In genomic region chr5:143470421-143471164, GRCm38 (mm10) we compare ENCODE assay signal across 8 mouse cellular contexts. TPM values are rescaled to one million over a fixed set of nuclear protein-coding genes. Genes with fewer than 3 reads are reported as not detected.
DNase-seq lines count a peak whose midpoint lies in the region; ATAC-seq and TF ChIP-seq lines count a peak whose summit lies in the region.
"Had no signal": no experiment of that assay in that cellular context is flagged by ENCODE, and none has a peak within 500 bp of the region (broad histone marks: within the 10 kb centered on the region; RNA-seq: fewer than 3 reads in every experiment).

No protein-coding gene starts in this region.

- H3K9me3 ChIP-seq in midbrain, embryonic 10.5 days (replicated peaks) = no peaks in the 10 kb centered on the region
- H3K9me3 ChIP-seq in midbrain, embryonic 15.5 days = no peaks in the 10 kb centered on the region
- H3K9me3 ChIP-seq in embryonic facial prominence, embryonic 10.5 days = no peaks in the 10 kb centered on the region
- H3K9me3 ChIP-seq in lung, embryonic 14.5 days (ENCODE audit: low read depth, low read length) = no peaks in the 10 kb centered on the region
- H3K9me3 ChIP-seq: midbrain, embryonic 12.5 days had no signal

- H3K27ac ChIP-seq in midbrain, embryonic 10.5 days (replicated peaks) = no peak overlapping the region
- no peak overlapping the region for H3K27ac ChIP-seq in midbrain, embryonic 15.5 days
- no peak overlapping the region for H3K27ac ChIP-seq in embryonic facial prominence, embryonic 10.5 days (replicated peaks)
- peak overlapping the region; percentile 64 for H3K27ac ChIP-seq in lung, embryonic 14.5 days (ENCODE audit: low read depth)
- H3K27ac ChIP-seq: midbrain, embryonic 12.5 days had no signal

- no peak overlapping the region for H3K4me2 ChIP-seq in midbrain, embryonic 15.5 days
- no peak overlapping the region for H3K4me2 ChIP-seq in lung, embryonic 14.5 days
- H3K4me2 ChIP-seq: midbrain, embryonic 12.5 days had no signal

- no peaks in the 10 kb centered on the region for H3K27me3 ChIP-seq in midbrain, embryonic 10.5 days (ENCODE audit: low read depth, poor library complexity, severe bottlenecking)
- H3K27me3 ChIP-seq in midbrain, embryonic 15.5 days (replicated peaks) = no peaks in the 10 kb centered on the region
- H3K27me3 ChIP-seq in embryonic facial prominence, embryonic 10.5 days (replicated peaks; ENCODE audit: low read depth, poor library complexity, severe bottlenecking) = peaks cover 5% of the 10 kb centered on the region; the same call in 1 of the 2 replicates
- H3K27me3 ChIP-seq in lung, embryonic 14.5 days (ENCODE audit: insufficient read depth, low read length) = no peaks in the 10 kb centered on the region
- H3K27me3 ChIP-seq: midbrain, embryonic 12.5 days had no signal

- no peak overlapping the region for H3K4me3 ChIP-seq in midbrain, embryonic 10.5 days
- H3K4me3 ChIP-seq in midbrain, embryonic 15.5 days = no peak overlapping the region
- no peak overlapping the region for H3K4me3 ChIP-seq in embryonic facial prominence, embryonic 10.5 days
- H3K4me3 ChIP-seq in lung, embryonic 14.5 days (ENCODE audit: low read depth, low read length) = no peak overlapping the region
- H3K4me3 ChIP-seq: midbrain, embryonic 12.5 days had no signal

- no peak overlapping the region for H3K9ac ChIP-seq in midbrain, embryonic 15.5 days
- no peak overlapping the region for H3K9ac ChIP-seq in lung, embryonic 14.5 days
- H3K9ac ChIP-seq: midbrain, embryonic 12.5 days had no signal

- TF ChIP-seq POLR2A in brain, embryonic 14.5 days (IDR thresholded peaks at IDR 0.05; ENCODE audit: borderline replicate concordance, extremely low read depth, insufficient read depth, insufficient read length, poor library complexity, severe bottlenecking) = no peak

- DNase-seq in midbrain, embryonic 10.5 days (ENCODE audit: low spot score) = peak; percentile 8
- peak; percentile 66 for DNase-seq in brain, embryonic 14.5 days (ENCODE audit: low read depth)
- DNase-seq in embryonic facial prominence, embryonic 10.5 days (ENCODE audit: low spot score) = peak; percentile 8
- DNase-seq in heart, postnatal 4 days = peak; percentile 74
- DNase-seq in lung, embryonic 14.5 days = peak; percentile 82
- no peak for DNase-seq in embryo, embryonic 11 days

- no peak for ATAC-seq in midbrain, embryonic 15.5 days (replicated peaks)
- peak; percentile 39; the same call in 1 of the 2 replicates for ATAC-seq in lung, embryonic 14.5 days (ENCODE audit: insufficient read depth)

- 91% methylated on average over 15 of the region's 15 CpGs for WGBS in midbrain, embryonic 10.5 days
- 80% methylated on average over 15 of the region's 15 CpGs for WGBS in midbrain, embryonic 15.5 days
- 90% methylated on average over 15 of the region's 15 CpGs for WGBS in embryonic facial prominence, embryonic 10.5 days
- WGBS in lung, embryonic 14.5 days = 65% methylated on average over 15 of the region's 15 CpGs

- peaks cover 4% of the 10 kb centered on the region for H3K4me1 ChIP-seq in midbrain, embryonic 10.5 days
- peaks cover 3% of the 10 kb centered on the region for H3K4me1 ChIP-seq in midbrain, embryonic 15.5 days
- H3K4me1 ChIP-seq in embryonic facial prominence, embryonic 10.5 days = peaks cover 3% of the 10 kb centered on the region
- H3K4me1 ChIP-seq in lung, embryonic 14.5 days (ENCODE audit: insufficient read depth) = no peaks in the 10 kb centered on the region

- peaks cover 92% of the 10 kb centered on the region for H3K36me3 ChIP-seq in midbrain, embryonic 10.5 days
- peaks cover 23% of the 10 kb centered on the region; the same call in 1 of the 2 replicates for H3K36me3 ChIP-seq in midbrain, embryonic 15.5 days (replicated peaks)
- peaks cover 89% of the 10 kb centered on the region for H3K36me3 ChIP-seq in embryonic facial prominence, embryonic 10.5 days (replicated peaks)
- peaks cover 27% of the 10 kb centered on the region; the same call in 1 of the 2 replicates for H3K36me3 ChIP-seq in lung, embryonic 14.5 days (ENCODE audit: insufficient read depth)

- TF ChIP-seq CTCF in brain, embryonic 14.5 days (IDR thresholded peaks at IDR 0.05; ENCODE audit: borderline replicate concordance, extremely low read depth, insufficient read depth, insufficient read length) = no peak
- TF ChIP-seq CTCF in lung, embryonic 14.5 days (IDR thresholded peaks at IDR 0.05; ENCODE audit: low read depth) = no peak

RNA-seq across cellular contexts. Expression of gene Daglb, which starts 6.2 kb away (rescaled TPM):
- polyA plus RNA-seq in midbrain, embryonic 10.5 days (2016; fragmentation: Nextera tagmentation; extraction: Ambion mirVana) = 15.0 and 15.2 TPM in 2 replicates
- 22.6 and 23.3 TPM in 2 replicates for polyA plus RNA-seq in midbrain, embryonic 15.5 days (2015; fragmentation: Nextera tagmentation; extraction: Ambion mirVana)
- 15.6 and 16.4 TPM in 2 replicates for polyA plus RNA-seq in brain, embryonic 14.5 days (2012; rRNA removed)
- polyA plus RNA-seq in embryonic facial prominence, embryonic 10.5 days (2016; fragmentation: Nextera tagmentation; extraction: Ambion mirVana) = 12.4 and 12.6 TPM in 2 replicates
- 1 to 10 TPM; 8.0 to 8.7 TPM for total RNA-seq in heart, postnatal 4 days (2021)
- 7.3 and 9.2 TPM in 2 replicates for polyA plus RNA-seq in lung, embryonic 14.5 days (2014; fragmentation: Nextera tagmentation; extraction: Ambion mirVana)

RNA-seq across cellular contexts. Expression of gene Rac1, which starts 57.2 kb away (rescaled TPM):
- polyA plus RNA-seq in midbrain, embryonic 10.5 days (2016; fragmentation: Nextera tagmentation; extraction: Ambion mirVana) = 378 and 386 TPM in 2 replicates
- polyA plus RNA-seq in midbrain, embryonic 15.5 days (2015; fragmentation: Nextera tagmentation; extraction: Ambion mirVana) = 389 and 397 TPM in 2 replicates
- 447 and 498 TPM in 2 replicates for polyA plus RNA-seq in brain, embryonic 14.5 days (2012; rRNA removed)
- 400 and 407 TPM in 2 replicates for polyA plus RNA-seq in embryonic facial prominence, embryonic 10.5 days (2016; fragmentation: Nextera tagmentation; extraction: Ambion mirVana)
- 100 to 1,000 TPM; 317 to 339 TPM for total RNA-seq in heart, postnatal 4 days (2021)
- polyA plus RNA-seq in lung, embryonic 14.5 days (2014; fragmentation: Nextera tagmentation; extraction: Ambion mirVana) = 588 and 606 TPM in 2 replicates
